Mouse (Mus musculus) limb, embryonic 13.5 days (tissue): ENCODE measurements around the gene Txnrd2. TPM values are rescaled to one million over a fixed set of nuclear protein-coding genes. Genes with fewer than 3 reads are reported as not detected.

Experiments used
- ATAC-seq: fragments of 200-750 bp; cut with Nextera tagmentation; 2 replicates; pipeline ENCODE4 v1.8.0; 2017; ENCODE audit warnings: low read depth, moderate number of reproducible peaks, moderate TSS enrichment; ENCODE audit not compliant: low FRiP score
- H3K27ac ChIP-seq: fragments of 300-500 bp; sonication (generic); 2 replicates; pipeline ENCODE4 v1.5.1; 2015; ENCODE audit warnings: inconsistent platforms, mild to moderate bottlenecking, moderate library complexity
- H3K27me3 ChIP-seq: fragments of 300-500 bp; sonication (generic); 2 replicates; pipeline ENCODE4 v1.6.1; 2015; ENCODE audit warnings: mild to moderate bottlenecking, inconsistent platforms
- H3K36me3 ChIP-seq: fragments of 300-500 bp; sonication (generic); 2 replicates; pipeline ENCODE4 v1.6.1; 2015; ENCODE audit warnings: inconsistent platforms, mild to moderate bottlenecking, moderate library complexity
- H3K4me1 ChIP-seq: fragments of 300-500 bp; sonication (generic); 2 replicates; pipeline ENCODE4 v1.6.1; 2015; ENCODE audit warnings: inconsistent platforms
- H3K4me2 ChIP-seq: fragments of 300-500 bp; sonication (generic); replicated peaks from 2 replicates; pipeline ENCODE4 v1.6.1; 2015; ENCODE audit warnings: inconsistent platforms, mild to moderate bottlenecking, moderate library complexity
- H3K4me3 ChIP-seq: fragments of 300-500 bp; sonication (generic); 2 replicates; pipeline ENCODE4 v1.5.1; 2015; ENCODE audit warnings: moderate library complexity, mild to moderate bottlenecking, inconsistent platforms
- H3K9ac ChIP-seq: fragments of 300-500 bp; sonication (generic); 2 replicates; pipeline ENCODE4 v1.6.1; 2015; ENCODE audit warnings: mild to moderate bottlenecking, inconsistent platforms
- H3K9me3 ChIP-seq: fragments of 300-500 bp; sonication (generic); 2 replicates; pipeline ENCODE4 v1.6.1; 2016; ENCODE audit warnings: inconsistent platforms
- WGBS: fragments of 180-500 bp; shearing (Covaris S2); methylation state at CpG from one replicate; pipeline ENCODE4 v1.1.7; 2015; 5-methylcytosine and 5-hydroxymethylcytosine counted together
- polyA plus RNA-seq: library from polyadenylated mRNA; unstranded; fragments of >200 nt; fragmentation: Nextera tagmentation; extraction: Ambion mirVana; gene quantifications from 2 replicates; pipeline ENCODE4 v1.2.1, GENCODE M21; 2015

The Txnrd2 gene
- polyA plus RNA-seq, 1 experiment from 2014 or later, result 19.8 TPM

DNA sequence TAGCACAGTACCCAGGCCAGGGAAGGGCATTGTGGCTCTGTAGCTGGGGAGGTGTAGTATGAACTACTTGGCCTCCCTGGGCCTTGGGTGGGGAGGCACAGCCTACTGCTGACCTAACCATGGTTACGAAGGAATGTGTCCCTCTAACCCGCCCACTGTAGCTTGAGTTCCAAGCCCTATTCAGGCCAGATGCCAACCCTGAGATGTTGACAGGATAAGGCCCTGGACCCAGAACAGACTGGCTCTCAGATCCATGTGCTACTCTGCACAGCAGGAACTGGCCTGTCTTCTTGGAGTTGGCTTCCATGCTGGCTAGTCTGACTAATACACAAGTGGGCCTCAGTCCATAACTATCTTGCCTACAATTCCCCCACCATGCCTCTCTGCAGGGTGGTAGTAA, 30.0 kb upstream of the Txnrd2 start:
- no peak overlapping the region for H3K4me2 ChIP-seq
- H3K9me3 ChIP-seq, result no peaks in the 10 kb centered on the region
- H3K36me3 ChIP-seq, result peaks cover 46% of the 10 kb centered on the region
- no peak overlapping the region for H3K4me3 ChIP-seq
- H3K27ac ChIP-seq, result no peak overlapping the region
- H3K27me3 ChIP-seq, result no peaks in the 10 kb centered on the region
- H3K9ac ChIP-seq, result 0 out of 2 replicates have a peak overlapping the region, but pooled peaks have one; percentile 6
- ATAC-seq, result no peak
- peaks cover 52% of the 10 kb centered on the region for H3K4me1 ChIP-seq
- 78% methylated on average over 2 of the region's 2 CpGs for WGBS

DNA sequence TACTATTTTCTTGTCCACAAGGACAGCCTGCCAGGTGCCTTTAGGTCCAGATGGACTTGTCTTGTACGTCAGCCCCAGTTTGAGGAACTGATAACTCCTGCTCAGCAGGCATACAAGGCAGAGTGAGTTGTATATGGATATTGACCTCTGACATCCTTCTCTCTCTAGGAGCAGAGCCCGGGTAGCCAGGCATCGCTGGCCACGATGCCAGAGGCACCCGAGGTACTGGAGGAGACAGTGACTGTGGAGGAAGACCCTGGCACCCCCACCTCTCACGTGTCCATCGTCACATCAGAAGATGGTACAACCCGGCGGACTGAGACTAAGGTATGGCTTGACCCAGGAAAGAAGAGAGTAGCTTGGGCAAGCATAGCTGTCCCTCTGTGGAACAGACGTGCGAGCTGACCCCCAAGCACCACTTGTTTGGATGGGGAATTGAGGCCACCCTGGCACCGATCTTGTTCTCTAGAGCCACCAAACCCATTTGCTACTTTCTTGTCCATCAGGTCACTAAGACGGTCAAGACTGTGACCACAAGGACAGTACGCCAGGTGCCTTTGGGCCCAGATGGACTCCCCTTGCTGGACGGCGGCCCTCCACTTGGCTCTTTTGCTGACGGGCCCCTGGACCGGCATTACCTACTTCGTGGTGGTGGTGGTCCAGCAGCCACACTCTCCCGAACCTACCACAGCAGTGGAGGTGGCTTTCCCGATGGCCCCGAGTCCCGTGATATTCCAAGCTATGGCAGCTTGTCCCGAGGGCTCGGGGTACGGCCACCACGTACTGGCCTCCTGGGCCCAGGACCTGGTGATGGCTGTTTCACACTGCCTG, 29.2 kb upstream of the Txnrd2 start:
- no peak overlapping the region for H3K27ac ChIP-seq
- H3K36me3 ChIP-seq, result peaks cover 54% of the 10 kb centered on the region
- no peak overlapping the region for H3K4me2 ChIP-seq
- H3K4me1 ChIP-seq, result peaks cover 53% of the 10 kb centered on the region
- no peaks in the 10 kb centered on the region for H3K9me3 ChIP-seq
- WGBS, result 95% methylated on average over 27 of the region's 27 CpGs
- no peak for ATAC-seq
- H3K27me3 ChIP-seq, result no peaks in the 10 kb centered on the region
- no peak overlapping the region for H3K9ac ChIP-seq
- H3K4me3 ChIP-seq, result no peak overlapping the region

DNA sequence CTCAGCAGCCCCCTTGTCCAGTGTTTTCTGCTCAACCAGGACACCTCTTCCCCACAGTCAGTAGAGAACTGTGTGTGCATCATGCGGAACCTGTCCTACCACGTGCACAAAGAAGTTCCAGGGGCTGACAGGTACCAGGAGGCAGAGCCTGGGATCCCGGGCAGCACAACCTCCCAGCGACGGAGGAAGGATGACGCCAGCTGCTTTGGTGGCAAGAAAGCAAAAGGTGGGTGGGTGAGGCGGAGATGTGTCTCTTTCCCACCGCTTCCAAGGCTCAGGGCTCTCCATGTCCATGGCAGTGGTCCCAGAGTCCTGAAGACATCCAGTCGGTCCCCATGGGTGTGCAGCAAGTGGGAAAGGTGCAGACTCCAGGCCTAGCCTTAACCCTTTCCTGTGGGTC, 26.2 kb upstream of the Txnrd2 start:
- WGBS, result 71% methylated on average over 9 of the region's 9 CpGs
- Histone ChIP-seq H3K4me2 (no peak overlapping the region), H3K4me1 (peaks cover 28% of the 10 kb centered on the region), H3K27me3 (no peaks in the 10 kb centered on the region), H3K9me3 (no peaks in the 10 kb centered on the region), H3K9ac (no peak overlapping the region), H3K4me3 (no peak overlapping the region), H3K27ac (no peak overlapping the region), H3K36me3 (peaks cover 85% of the 10 kb centered on the region)
- ATAC-seq, result no peak

DNA sequence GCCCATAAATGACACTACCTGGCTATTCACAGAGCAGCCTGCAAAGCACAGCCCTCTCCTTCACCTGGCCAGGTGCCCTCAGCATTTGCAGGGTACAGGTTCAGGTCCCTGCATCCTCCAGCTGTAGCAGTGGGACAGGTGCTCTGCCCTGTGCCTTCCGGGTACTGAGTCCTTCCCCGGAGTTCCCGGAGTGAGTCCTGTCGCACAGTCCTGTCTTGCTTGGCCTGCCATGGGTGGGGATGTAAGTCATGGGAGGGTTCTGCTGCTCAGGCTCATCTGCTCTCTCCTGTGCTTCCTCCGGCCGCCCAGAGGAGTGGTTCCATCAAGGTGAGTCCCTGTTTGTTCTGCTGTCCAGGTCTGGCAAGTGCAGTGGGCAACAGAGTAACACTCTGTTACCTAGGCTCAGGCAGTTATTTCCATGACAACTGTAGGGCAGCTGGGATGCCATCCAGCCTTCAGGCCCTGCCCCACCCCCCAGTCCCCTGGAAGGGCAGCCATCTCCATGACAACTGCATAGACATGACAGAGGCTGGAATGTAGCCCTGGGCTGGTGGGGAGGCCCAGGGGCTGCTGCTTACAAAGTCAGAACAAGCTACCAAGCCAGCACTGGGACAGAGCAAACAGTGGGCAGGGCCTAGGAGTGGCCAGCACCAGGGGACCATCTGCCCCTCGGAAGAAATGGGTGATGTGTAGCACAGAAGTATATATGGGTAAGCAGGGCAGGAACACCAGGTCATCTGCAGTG, 25.5 kb upstream of the Txnrd2 start:
- Histone ChIP-seq H3K4me1 (peaks cover 22% of the 10 kb centered on the region), H3K4me2 (no peak overlapping the region), H3K27me3 (no peaks in the 10 kb centered on the region), H3K27ac (peak overlapping the region; percentile 33; the same call in 1 of the 2 replicates), H3K36me3 (peaks cover 91% of the 10 kb centered on the region), H3K9ac (no peak overlapping the region), H3K4me3 (no peak overlapping the region), H3K9me3 (no peaks in the 10 kb centered on the region)
- ATAC-seq, result no peak
- 46% methylated on average over 7 of the region's 7 CpGs for WGBS

DNA sequence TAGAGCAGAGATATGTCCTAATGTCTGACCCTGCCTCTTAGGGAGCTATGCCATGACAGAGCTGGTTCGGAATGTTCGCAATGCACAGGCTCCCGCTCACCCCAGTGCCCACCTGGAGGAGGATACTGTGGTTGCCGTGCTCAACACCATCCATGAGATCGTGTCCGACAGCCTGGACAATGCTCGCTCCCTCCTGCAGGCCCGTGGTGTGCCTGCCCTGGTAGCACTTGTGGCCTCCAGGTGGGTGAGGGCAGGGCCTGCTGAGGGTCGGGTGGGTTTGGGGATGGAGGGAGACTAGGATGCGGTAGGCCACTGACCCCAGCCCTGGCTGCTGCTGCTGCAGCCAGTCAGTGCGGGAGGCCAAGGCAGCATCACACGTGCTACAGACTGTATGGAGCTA, 22.9 kb upstream of the Txnrd2 start:
- WGBS, result 89% methylated on average over 12 of the region's 12 CpGs
- Histone ChIP-seq H3K9ac (no peak overlapping the region), H3K4me1 (peaks cover 13% of the 10 kb centered on the region), H3K27me3 (no peaks in the 10 kb centered on the region), H3K9me3 (no peaks in the 10 kb centered on the region), H3K4me3 (no peak overlapping the region), H3K27ac (no peak overlapping the region), H3K36me3 (peaks cover 88% of the 10 kb centered on the region), H3K4me2 (no peak overlapping the region)
- no peak for ATAC-seq

DNA sequence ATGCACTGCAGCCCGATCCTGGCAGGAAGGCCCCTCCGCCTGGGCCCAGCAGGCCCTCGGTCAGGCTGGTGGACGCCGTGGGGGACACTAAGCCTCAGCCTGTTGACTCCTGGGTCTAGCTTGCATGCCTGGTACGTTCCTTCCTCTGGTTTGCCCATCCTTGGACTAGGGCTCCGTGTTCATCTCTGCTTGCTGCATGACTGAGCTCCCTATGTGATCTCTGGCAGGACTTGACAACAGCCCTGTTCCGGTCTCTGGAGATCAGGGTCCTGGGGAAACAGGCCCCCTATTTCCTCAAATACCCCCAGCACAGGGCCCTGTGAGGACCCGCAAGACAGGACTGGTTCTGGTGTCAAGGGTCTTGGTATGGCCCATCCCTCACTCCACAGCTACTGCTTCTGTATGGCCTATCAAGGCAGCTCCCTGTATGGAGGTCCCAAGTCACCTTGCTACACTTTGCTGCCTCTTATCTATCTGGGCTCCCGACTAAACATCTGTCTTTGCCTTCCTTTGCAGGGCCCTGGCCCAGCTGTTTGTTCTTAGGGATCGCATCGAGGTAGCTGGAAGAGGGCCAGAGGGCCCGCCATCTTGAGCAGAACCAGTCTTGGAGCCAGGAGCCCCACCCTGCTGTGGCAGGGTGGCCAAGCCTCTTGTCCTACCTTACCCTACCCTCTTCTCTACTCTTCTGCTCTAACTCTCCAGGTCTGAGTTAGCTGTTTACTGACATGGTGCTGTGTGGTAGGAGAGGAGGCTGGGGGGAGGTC, 20.9 kb upstream of the Txnrd2 start:
- H3K9me3 ChIP-seq, result no peaks in the 10 kb centered on the region
- H3K4me2 ChIP-seq, result no peak overlapping the region
- no peak overlapping the region for H3K27ac ChIP-seq
- peaks cover 86% of the 10 kb centered on the region for H3K36me3 ChIP-seq
- H3K27me3 ChIP-seq, result no peaks in the 10 kb centered on the region
- H3K4me1 ChIP-seq, result peaks cover 10% of the 10 kb centered on the region
- ATAC-seq, result no peak
- no peak overlapping the region for H3K4me3 ChIP-seq
- 87% methylated on average over 13 of the region's 13 CpGs for WGBS
- H3K9ac ChIP-seq, result no peak overlapping the region

DNA sequence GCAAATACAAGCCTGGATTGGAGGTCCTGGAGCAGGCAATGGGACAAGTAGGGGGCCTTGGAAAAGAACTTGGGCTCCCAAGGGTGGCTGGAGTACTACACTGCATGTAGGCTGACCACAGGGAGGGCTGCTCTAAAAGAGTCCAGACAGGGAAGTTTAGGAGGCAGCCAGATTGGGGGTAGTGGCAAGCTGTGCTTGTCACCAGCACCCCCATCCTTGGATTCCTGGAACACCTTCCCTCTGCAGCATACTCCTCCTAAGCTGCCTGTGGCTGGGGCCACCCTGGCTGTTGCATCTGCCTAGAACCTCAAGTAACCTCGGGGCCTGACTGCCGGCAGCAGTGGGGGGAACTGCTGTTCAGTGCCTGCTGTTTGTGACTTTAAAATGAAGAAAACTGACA, 20.3 kb upstream of the Txnrd2 start:
- Histone ChIP-seq H3K4me2 (no peak overlapping the region), H3K9me3 (no peaks in the 10 kb centered on the region), H3K27ac (no peak overlapping the region), H3K4me3 (no peak overlapping the region), H3K27me3 (no peaks in the 10 kb centered on the region), H3K9ac (no peak overlapping the region), H3K36me3 (peaks cover 86% of the 10 kb centered on the region), H3K4me1 (peaks cover 4% of the 10 kb centered on the region)
- 73% methylated on average over 2 of the region's 2 CpGs for WGBS
- no peak for ATAC-seq

DNA sequence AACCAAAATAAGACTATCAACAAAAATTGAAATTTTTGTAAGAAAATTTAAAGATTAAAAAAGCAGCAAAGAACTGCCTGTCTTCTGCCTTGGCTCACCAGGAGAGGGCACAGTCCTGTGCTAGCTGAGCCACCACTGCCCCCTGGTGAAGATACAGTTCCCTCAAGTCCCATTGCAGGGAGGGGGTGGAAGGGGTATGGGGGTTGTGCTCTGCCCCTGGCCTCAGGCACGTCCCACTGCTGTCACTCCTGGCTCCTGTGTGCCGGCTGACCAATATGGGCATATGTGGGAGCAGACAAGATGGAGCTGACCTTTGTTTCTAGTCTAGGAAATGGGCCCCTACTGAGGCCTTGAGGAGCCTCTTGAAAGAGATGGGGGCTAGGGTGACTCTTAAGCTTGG, 19.9 kb upstream of the Txnrd2 start:
- WGBS, result 11% methylated on average over 2 of the region's 2 CpGs
- Histone ChIP-seq H3K9me3 (no peaks in the 10 kb centered on the region), H3K27me3 (no peaks in the 10 kb centered on the region), H3K27ac (no peak overlapping the region), H3K4me2 (no peak overlapping the region), H3K4me1 (0 out of 2 replicates have a peak, but pooled peaks cover under 1% of the 10 kb centered on the region), H3K9ac (no peak overlapping the region), H3K36me3 (peaks cover 86% of the 10 kb centered on the region), H3K4me3 (no peak overlapping the region)
- 0 out of 2 replicates have a peak, but pooled peaks have one; percentile 4 for ATAC-seq

DNA sequence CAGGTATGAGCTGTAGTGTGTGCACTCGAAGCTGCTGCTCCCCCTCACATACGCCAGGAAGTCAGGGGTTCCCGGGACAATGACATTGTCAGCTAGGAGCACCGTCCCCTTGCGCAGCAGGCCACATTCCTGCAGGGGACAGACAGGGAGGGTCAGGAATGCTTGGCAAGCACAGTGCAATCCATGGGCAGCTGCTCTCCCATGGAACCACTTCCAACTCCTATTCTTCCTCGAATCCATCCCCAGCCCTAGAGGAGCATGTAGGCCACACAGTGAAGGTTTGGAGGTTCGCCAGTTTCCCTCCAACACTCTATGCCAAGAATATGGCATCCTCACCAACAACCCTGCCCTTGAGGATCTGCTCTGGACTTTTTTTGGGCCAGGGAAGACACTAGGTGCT, 18.3 kb upstream of the Txnrd2 start:
- Histone ChIP-seq H3K9ac (no peak overlapping the region), H3K4me1 (no peaks in the 10 kb centered on the region), H3K27ac (no peak overlapping the region), H3K4me3 (no peak overlapping the region), H3K36me3 (peaks cover 81% of the 10 kb centered on the region), H3K4me2 (no peak overlapping the region), H3K9me3 (no peaks in the 10 kb centered on the region), H3K27me3 (no peaks in the 10 kb centered on the region)
- ATAC-seq, result no peak
- WGBS, result 77% methylated on average over 7 of the region's 7 CpGs

DNA sequence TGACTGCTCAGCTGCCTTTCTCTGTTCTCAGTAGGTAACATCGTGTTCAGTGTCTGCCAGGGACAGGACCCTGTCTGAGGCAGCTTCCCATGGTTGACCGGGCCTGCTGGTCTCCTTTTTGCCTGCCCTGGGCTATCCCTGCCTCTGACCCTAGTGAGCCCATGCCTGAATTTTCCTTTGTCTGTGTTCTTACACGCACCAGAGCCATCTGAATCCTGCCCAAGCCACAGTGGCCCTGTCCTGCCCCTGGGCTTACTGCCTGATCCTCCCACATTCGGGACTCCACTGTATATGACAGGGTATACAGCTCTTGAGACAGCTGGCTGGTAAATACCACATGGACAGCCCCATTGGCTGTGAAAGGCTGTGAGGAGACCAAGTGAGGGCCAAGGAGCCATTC, 16.4 kb upstream of the Txnrd2 start:
- no peaks in the 10 kb centered on the region for H3K4me1 ChIP-seq
- no peak overlapping the region for H3K9ac ChIP-seq
- peaks cover 80% of the 10 kb centered on the region for H3K36me3 ChIP-seq
- no peaks in the 10 kb centered on the region for H3K27me3 ChIP-seq
- no peak for ATAC-seq
- H3K27ac ChIP-seq, result no peak overlapping the region; the same call in 1 of the 2 replicates
- WGBS, result 80% methylated on average over 4 of the region's 4 CpGs
- H3K4me3 ChIP-seq, result no peak overlapping the region
- no peaks in the 10 kb centered on the region for H3K9me3 ChIP-seq
- no peak overlapping the region for H3K4me2 ChIP-seq

DNA sequence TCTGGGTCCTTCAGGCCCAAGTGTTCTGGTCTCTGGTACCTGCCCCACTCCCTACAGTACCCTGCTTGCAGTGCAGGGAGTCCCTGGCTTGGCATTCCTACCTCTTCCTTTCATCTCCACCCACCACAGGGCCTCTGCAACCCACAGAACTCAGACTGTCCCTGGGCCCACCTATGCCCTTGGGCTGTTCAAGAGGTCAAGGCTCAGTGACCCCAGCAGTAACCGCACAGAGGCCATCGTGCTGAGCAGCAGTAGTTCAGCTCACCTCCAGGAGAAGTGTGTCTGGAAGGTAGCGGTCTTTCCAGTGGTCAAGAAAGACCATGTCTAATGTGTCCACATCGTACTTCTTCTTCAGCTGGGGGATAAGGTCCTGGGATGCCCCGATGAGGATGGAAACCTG, 15.8 kb upstream of the Txnrd2 start:
- Histone ChIP-seq H3K4me1 (no peaks in the 10 kb centered on the region), H3K9me3 (no peaks in the 10 kb centered on the region), H3K36me3 (peaks cover 79% of the 10 kb centered on the region), H3K9ac (no peak overlapping the region), H3K4me2 (no peak overlapping the region), H3K4me3 (no peak overlapping the region), H3K27me3 (no peaks in the 10 kb centered on the region), H3K27ac (no peak overlapping the region)
- no peak for ATAC-seq
- 78% methylated on average over 5 of the region's 5 CpGs for WGBS
